Mouse (Mus musculus): ENCODE data around the gene Ralgapa1.
A peak's percentile ranks its signal among the peaks of the same experiment; 100 is the strongest.
"Not testable (repeated sequence)": the region's sequence is repeated elsewhere in the genome, so short reads cannot be mapped to it uniquely, and the experiment has no call there.

Ralgapa1 gene

GRCm38 (mm10) chr12:55598887-55599561 is 221.9 kb downstream of the Ralgapa1 start, which contains the start of gene Insm2:
Gene Insm2 (plus strand): TSS chr12:55599427.
- DNase-seq (ENCODE audit: low read depth), result no peak

DNA sequence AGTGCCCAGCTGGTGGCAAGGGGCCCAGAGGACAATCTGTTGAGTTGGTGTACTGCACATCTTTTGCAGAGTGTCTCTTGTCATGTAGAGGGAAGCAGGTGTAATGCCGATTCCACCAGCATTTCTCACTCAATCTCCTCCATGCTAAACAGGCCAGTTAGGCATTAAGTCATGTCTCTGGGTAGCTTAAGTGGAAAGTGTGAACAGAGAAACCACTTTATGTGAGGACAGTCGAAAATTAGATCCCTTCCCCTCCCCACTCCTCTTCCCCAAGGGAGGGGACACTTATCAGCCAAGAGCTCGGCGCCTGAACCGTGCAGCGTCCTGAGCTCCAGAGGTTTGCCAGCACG is 222.5 kb downstream of the Ralgapa1 start:
- DNase-seq (ENCODE audit: low read depth), result no peak

- not testable (repeated sequence) for DNase-seq (ENCODE audit: low read depth)
These were observed 234.0 kb downstream of the Ralgapa1 start for GRCm38 (mm10) chr12:55586936-55587335.

DNA sequence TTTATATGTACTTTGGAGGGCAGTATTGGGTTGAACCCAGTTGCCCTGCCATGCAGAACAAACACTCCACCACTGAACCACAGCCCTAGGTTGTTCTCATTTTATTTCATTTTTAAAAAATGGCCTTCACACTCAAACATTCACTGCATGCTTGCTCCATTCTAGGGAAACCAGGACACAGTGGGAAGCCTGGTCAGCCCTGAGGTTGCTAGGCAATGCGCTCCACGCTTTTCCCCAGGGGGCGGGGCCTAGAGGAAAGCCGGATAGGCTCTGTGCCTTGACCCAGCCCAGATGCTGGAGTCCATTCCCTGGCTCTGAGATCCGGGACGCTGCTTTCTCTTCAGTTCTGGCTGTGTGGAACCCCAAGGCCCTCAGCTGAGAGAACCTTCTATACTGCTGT is 247.2 kb downstream of the Ralgapa1 start:
- DNase-seq (ENCODE audit: low read depth), result no peak

DNA sequence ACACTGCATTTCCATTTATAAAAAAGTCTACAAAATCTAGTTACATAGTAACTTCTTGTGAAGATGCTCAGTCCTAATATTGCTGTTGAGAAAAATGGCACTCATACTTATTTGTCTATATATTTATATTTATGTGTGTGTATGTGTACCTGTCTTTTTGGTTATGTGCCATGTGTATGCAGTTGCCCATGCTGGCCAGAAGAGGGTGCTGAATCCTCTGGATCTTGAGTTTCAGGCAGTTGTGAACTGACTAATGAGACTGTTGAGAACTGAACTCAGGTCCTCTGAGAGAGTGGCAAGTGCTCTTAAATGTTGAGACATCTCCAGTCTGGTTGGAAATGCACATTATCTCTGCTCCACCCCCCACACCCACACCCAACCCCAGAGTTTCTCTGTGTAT is 247.9 kb downstream of the Ralgapa1 start:
- DNase-seq (ENCODE audit: low read depth), result no peak

DNA sequence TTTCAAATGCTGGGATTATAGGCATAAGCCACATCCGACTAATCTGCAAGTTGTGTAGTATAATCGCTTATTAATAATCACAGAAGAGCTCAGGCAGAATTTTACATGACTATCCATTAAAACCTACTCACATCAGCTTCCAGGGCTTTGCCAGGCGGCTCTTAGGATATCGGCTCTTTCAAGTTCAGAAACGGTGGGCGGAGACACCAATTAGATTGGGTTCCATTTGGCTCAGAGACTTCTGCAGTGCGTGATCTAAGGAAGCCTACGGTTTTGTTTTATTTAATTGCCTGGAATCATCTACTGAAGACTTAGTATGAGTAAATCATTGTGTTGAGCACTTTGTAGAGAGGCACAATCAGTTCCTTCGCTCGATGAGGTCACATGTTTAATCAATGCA is 249.3 kb downstream of the Ralgapa1 start:
- DNase-seq (ENCODE audit: low read depth), result no peak

DNA sequence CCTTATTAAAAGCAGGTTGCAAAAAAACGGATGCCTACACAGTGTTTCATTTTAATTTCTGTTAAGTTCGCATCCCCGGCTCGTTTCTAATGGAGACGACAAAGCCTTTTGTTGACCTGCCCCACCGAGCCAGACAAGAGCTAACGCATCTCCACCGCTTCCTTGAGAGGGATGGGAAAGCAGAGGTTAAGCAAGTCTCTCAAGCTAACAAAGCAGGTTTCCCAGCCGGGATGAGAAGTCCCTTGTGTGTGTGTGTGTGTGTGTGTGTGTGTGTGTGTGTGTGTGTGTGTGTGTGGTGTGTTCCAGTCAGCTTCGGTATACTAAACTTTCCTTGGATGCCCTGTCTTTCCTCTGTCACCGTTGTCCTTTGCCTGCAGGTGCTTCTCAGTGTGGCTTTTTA is 249.8 kb downstream of the Ralgapa1 start:
- no peak for DNase-seq (ENCODE audit: low read depth)

DNA sequence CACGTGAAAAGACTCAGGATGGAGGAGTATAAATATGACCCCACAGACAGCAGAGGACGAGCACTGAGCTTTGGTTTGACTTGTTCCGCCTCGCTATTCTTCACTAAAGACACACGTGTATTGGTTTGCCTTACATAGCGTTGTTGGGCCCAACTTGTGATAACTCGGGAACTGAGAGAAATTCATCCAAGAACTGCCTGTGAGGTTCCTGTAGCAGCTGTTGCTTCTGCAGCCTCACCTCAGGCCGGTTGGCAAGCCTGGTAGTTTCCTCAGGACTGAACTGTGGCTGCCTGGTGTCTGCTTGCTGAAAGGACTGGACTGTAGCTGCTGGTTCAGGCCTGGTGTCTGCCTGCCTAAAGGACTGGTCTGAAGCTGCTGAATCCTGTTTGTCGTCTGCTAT is 250.3 kb downstream of the Ralgapa1 start:
- DNase-seq (ENCODE audit: low read depth), result no peak

- no peak for DNase-seq (ENCODE audit: low read depth)
These were observed 251.3 kb downstream of the Ralgapa1 start for GRCm38 (mm10) chr12:55569676-55570075.

- no peak for DNase-seq (ENCODE audit: low read depth)
These were observed 252.5 kb downstream of the Ralgapa1 start for GRCm38 (mm10) chr12:55568466-55568865.

DNA sequence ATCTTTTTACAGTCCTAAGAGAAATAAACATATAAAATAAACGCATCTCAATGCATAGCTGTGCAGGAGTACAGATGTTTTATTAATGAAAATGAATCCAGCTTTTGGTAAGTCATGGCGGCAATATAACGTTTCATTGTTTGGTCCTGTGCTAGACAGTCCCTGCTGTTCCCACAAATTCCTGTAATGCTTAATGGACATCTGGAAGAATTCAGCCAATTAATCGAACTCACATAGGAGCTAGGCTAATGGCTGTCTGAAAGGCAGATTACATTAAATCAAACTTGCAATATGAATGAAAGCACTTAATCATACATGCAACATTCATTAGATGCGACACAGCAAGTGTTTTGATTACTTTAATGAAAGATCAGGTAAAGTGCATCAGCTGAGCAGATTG is 254.1 kb downstream of the Ralgapa1 start:
- no peak for DNase-seq (ENCODE audit: low read depth)

- no peak for DNase-seq (ENCODE audit: low read depth)
These were observed 255.1 kb downstream of the Ralgapa1 start for GRCm38 (mm10) chr12:55565867-55566266.

- no peak for DNase-seq (ENCODE audit: low read depth)
These were observed 255.8 kb downstream of the Ralgapa1 start, which contains the start of gene Aldoart2 for GRCm38 (mm10) chr12:55565206-55565605. Gene Aldoart2 (plus strand): TSS chr12:55565239.

DNA sequence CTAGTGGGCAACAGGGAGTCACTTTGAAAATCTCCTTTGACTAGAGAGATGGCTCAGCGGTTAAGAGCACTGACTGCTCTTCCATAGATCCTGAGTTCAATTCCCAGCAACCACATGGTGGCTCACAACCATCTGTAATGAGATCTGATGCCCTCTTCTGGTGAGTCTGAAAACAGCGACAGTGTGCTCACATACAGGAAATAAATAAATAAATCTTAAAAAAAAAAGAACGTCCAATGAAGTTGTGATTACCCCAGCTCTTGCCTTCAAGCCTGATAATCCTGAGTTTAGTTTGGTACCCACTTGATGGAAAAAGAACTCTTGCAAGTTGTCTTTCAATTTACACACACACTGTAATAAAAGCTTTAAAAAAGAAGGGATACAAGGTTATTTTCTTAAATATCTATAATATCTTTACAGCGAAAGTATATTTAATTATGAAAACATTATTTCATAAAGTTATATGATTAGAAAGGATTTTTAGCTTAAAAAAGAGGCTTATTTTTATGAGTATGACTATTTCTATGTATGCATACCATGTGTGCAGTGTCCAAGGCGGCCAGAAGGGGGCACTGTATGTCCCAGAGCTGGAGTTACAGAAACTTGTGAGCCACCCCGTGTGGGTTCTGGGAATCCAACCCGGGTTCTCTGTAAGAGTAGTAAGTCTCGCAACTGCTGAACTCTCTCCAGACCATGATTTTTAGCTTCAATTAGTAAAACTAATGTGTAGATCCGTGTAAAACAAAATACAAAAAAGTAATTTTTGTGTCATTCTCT is 256.6 kb downstream of the Ralgapa1 start:
- DNase-seq (ENCODE audit: low read depth), result no peak

- DNase-seq (ENCODE audit: low read depth), result no peak
These were observed 257.2 kb downstream of the Ralgapa1 start for GRCm38 (mm10) chr12:55563742-55564141.

DNA sequence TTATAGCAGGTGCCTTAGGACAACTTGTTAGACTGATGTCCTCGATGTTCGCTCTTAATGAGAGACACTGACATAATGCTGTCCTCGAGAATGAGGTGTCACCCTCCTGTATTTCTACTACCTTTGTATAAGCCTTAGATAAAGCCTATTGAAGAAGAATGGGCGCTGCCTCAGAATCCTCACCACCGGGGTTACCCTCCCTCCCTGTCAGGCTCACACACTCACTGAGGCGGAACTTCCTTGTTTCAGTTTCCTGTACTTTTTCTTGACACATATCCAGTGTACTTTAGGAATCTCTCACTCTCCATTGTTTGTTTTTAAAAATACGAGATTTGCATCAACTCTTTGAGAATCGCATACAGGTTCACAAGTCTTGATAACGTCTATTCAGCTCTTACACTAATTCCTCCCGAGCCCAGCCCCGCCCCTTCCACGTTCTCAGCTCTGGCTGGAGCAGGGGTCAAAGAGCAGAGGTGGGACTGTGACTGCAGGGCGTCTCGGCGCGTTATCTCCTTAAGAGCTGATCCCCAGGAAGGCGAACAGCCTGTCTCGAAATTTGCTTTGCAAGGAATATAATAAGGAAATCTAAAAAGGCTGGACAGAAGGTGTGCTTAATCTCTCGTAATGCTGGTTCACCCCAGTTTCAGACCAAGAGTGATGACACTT is 260.8 kb downstream of the Ralgapa1 start:
- DNase-seq (ENCODE audit: low read depth), result peak; percentile 22

DNA sequence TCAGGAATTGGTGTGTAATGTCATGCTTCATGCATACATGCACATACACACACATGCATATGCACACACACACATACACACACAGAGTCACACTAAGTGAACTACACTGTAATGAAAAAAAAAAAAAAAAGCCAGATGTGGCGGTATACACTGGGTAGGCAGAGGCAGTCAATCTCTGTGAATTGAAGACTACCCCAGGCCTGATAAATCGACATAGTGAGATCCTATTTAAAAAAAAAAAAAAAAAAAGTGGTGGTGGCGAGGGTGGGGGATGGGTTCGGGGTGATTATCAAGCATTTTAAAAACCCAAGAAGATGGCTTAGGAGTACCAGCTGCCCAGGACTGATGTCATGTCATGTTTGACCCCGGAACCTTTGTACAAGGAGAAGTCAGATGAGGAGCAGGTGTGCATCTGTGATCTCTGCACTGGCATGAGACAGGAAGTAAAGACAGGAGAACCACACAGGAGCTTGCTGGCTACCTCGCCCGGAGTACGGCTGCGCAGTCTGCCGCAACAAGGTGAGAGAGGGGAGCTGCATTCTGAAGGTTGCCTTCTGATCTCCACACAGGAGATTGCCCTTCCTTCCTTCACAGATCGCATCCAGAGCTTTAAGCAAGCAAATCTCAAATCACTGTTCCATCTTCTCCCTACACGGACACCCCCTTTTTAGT is 261.6 kb downstream of the Ralgapa1 start:
- DNase-seq (ENCODE audit: low read depth), result no peak

- DNase-seq (ENCODE audit: low read depth), result no peak
These were observed 263.1 kb downstream of the Ralgapa1 start for GRCm38 (mm10) chr12:55557866-55558265.

DNA sequence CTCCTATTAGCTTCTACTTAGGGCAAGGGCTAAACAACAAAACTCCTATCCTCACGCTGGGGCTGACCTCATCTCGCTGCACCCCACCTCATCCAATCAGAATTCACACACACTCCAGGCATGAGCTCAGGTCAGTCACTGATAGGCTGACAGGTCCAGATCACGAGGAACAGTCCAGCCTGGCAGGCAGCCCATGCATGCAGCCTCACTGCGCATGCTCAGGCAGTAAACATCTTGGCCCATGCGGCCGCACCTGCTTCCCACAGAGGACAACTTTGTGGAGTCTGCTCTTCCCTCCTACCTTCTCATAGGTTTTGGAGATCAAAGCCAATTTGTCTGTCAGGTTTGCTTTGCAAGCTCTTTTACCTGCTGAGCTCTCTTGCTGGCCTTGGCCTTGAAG is 266.1 kb downstream of the Ralgapa1 start:
- DNase-seq (ENCODE audit: low read depth), result not testable (repeated sequence)
